Mouse (Mus musculus) adrenal gland, adult 2 months (tissue): Measurements from ENCODE around the gene Nfia. TPM values are rescaled to one million over a fixed set of nuclear protein-coding genes. Genes with fewer than 3 reads are reported as not detected.

Experiments
- DNase-seq: peaks from one replicate; pipeline ENCODE4 v3.0.0; 2021
- polyA plus RNA-seq: library from polyadenylated mRNA; depleted of rRNA; stranded (reverse); fragments of >200 nt; gene quantifications from 2 replicates; pipeline ENCODE4 v1.2.3, GENCODE M21; 2012
- total RNA-seq, 2 experiments: library from RNA; stranded (reverse); gene quantifications; 2 replicates each; pipeline ENCODE4 v1.2.3; 2021

The Nfia gene
- total and polyA plus RNA-seq, 3 experiments: 83.3 to 174 (median 132) TPM

DNA sequence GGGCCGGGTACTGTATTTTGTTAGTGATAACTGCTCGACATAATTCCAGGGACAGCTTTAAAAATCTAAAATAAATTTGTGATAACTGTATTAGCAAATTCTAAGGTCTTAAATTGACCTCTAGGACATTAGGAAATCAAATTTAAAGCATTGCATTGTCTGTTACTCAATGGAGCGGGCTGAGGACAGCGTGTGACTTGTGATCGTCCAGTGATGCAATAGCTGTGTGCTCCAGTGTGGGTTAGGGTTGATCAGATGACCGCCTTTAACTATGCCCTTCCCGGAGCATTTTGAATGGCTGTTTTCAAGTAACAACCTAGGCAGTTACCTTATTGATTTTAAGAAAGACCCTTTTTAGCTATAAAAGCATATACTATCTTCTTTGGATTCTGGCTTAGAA is 42.0 kb downstream of the Nfia start:
- peak; percentile 55 for DNase-seq

DNA sequence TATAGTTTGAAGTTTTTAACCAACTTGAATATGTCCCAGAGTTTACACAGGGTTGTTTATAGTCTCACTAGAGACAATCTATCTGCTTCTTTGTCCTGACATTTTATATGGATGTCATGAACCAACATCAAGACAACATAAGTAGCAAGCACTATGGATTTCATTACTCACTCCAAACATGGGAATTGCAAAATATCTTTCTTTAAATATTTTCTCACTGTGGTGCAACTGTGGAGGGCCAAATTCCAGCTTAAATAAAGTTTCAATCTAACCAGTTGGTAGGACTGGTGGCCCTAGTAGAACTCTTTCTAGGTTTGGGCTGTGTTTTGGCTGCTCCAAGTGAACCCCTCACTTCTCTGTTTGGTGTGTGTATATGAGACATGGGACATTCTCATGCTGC is 43.5 kb downstream of the Nfia start:
- no peak for DNase-seq

DNA sequence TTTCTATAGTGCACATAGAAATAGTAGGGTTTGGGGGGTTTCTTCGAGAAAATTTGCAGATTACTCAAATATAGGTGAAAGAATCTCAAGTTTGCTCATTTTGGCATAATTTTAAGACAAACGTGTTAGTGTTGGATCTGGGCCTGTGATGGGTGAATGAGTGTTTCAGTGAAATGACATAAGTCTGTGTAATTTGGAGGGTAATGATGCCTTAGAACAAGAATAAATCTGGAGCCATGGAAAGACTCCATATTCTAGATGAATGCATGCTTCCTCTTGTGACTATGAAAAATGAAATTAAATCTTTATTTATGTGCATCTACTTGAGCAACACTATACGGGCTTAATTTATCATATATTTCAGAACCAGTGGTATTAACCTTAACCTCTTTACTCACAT is 44.2 kb downstream of the Nfia start:
- no peak for DNase-seq

DNA sequence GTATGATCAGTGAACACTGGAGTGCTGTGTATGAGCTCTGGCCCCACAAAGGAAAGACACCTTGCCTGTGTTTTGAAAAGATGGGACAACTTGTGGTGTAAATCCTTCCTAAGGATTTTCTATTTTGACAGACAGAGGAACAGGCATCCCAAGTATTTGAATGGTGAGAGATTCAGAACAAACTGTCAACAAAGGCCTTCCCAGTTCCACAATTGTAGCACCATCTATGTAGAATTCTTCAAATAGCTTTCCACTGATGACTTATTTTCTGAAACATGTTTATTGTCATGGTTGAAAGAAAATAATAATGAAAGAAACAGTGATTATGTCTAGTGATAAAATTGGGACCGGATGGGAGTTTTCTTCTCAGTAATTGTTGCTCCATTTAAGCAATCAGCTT is 45.2 kb downstream of the Nfia start:
- no peak for DNase-seq

DNA sequence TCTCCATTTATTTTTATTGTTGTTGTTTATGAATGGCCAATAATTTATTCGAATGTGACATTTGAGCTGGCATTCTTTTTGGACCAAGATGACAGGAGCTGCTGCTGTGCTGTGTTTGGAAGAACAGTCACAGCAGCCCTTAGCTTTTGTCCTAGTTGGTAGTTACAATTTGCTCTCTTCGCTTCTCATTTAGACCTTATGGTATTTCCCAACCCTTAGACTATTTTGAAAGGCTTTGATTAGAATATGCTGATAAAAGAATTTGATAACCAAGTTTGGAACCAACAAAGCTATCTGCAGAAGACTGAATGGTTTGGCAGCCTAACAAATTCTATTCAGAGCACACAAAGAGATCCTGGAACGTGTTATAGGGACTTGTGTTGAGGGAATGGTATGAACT is 46.0 kb downstream of the Nfia start:
- no peak for DNase-seq

DNA sequence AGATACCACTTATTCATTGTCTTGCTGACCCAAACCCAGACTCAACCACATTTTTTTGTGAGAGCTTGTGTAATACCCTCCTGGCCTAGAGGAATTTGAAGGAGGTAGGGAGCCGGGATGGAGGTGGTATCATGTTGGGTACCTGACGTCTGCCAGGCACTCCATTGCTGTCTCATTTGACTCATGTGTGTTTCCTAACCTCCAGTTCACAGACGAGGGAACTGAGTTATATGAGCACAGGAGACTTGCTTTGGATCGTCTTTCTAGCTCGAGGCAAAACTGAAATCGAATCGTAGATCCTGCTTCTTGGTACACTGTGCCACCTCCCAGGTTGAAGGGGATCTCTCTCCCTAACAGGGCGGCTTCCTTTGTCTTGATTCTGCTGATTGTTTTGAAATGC is 46.6 kb downstream of the Nfia start:
- DNase-seq: no peak

DNA sequence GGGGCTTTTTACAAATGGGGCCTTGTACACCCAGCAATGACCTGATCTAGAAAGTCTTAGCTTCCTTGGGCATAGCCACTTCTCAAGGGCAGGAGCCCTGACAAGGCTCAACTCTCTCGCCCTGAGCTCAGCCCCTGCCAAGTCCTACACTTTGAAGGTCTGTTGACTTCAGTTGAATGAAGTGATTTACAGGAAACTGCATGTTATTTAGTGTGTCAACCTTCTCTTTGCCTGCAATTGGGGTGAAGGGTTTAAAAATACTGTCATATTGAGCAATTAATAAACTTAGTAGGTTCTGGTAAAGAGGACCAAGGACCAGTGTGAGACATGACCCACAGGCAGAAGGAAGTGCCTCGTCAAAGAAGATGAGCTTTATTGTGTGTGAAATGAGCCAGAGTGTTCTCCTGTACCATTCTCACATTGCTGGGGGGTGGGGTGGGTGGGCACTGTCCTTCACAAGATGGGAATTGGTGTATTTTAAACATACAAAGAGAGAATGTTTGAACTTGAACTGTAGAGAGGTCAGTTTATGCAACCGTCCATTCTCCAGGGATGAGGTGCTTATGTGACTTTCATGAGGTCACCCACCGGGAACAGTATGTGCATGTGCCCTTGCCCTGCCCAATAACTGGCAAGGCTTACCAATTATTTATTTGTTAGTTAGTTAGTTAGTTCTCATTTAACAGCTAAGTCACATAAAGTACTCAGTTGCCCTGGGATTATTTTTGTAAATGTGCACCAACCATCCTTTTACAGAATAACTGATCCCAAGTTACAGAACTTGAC is 48.1 kb downstream of the Nfia start:
- DNase-seq: peak; percentile 57

DNA sequence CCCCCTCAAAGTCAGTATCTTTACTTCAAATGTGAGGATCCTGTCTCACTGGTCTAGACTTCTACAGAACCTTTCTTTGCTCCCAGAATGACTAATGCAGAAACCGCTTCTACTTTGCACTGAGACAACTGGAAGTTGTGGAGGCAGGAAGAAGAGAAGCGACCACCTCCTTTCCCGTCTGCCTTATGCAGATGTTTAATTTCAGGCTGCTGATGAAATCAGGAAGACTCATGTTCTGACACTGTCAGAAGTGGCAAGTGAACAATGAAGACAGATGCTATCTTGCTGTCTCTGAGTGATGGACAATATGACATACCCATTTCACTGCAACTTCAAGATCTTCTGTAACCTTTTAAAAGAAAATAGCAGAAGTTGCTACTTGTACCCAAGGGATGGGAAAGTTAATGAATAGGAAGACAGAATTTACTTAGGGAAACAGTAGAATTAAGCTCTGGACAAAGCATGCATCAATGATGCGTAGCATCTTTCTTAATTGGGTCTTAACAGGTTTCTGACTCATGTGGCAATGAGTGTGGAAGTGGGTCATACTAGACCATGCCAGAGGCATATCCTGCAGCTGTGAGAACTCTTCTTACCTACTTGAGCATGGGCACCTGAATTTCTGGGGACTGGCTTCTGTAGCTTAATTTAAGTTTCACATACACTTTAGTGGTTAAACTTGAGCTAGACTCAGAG is 49.2 kb downstream of the Nfia start:
- DNase-seq: no peak

DNA sequence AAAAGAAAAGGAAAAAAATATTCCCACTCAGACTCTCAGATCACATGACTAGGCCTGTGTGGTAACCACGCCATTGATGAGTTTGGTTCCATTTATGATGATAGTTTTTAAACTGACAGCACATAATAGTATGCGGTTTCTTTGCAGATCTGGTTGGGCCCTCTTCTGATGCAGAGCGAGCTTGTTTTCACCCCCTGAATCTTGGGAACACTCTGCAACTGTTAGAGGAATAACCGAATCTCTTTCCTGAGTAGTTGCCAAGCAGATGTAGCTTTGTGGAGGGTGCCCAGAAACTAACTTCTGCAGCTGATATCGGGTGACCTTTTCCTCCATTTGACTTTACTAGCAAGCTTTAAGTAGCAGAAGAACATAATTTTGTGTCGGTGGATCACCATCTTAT is 51.0 kb downstream of the Nfia start:
- DNase-seq: no peak

DNA sequence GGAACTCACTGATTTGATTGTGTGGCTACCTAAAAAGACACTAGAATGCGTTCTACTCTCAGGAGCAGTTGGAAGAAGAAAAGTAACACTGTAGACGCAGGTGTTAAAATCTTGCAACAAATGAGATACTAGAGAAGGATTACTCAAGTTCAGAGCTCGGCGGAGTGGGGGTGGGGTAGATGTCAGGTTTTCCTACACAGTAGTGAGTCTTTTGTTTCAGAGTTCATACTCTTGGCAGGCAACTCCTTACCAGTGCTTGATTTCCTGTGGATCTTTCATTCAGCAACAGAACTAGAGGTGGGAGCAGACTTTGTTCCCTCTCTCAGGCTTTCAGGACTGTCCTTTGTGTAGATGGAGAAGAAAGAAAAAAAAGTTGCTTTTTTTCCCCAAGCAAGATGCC is 51.9 kb downstream of the Nfia start:
- DNase-seq: no peak

DNA sequence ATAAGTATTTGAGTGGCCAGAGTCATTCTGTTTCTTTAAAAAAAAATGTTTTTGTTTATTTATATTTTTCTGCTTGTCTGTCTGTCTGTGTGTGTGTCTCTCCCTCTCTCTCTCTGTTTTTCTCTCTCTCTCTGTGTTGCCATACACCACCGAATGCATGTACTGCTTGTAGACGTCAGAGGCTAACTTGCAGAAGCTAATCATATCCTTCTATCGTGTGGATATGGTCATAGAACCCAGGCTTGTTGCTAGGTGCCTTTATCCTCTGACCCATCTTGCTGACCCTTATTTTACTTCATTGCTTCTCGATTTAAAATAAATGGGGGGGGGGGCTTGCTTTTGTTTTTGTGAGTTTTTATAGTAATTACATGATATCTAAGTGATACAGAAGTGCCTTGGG is 52.9 kb downstream of the Nfia start:
- no peak for DNase-seq

DNA sequence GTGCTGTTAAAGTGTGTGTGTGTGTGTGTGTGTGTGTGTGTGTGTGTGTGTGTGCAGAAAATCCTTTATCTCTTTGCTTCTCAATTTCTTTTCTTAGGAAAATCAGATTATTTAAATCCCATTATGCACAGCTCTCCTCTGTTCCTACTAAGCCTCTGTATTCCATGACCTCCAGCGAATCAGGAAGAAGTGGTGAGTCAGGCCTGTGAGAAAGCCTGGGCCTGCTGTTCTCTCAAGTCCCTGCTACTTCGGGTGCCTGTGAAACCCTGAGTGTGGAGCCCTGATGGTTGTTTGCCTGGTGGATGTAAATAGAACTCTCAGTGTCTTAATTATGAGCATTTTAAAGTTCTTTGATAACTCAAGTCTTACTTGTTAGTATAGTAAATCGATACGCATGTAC is 53.3 kb downstream of the Nfia start:
- peak; percentile 51 for DNase-seq

DNA sequence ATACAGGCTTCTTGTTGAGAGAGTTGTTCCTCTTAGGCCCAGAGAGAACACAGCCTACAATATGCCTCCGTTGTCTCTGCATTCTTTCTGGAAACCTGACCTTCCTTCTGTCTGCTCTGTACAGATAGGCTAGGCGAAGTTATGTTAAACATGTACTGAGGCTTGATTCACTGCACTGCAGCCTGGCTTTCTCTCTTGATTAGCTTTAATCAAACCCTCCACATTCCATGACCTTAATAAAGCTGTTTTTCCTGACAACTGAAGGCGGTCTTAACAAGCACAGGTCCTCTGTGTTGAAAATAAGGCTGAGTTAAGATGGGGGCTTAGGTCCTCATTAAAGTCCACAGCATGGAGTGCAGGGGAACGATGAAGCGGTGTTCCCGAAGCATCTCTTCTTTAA is 54.6 kb downstream of the Nfia start:
- DNase-seq: no peak

DNA sequence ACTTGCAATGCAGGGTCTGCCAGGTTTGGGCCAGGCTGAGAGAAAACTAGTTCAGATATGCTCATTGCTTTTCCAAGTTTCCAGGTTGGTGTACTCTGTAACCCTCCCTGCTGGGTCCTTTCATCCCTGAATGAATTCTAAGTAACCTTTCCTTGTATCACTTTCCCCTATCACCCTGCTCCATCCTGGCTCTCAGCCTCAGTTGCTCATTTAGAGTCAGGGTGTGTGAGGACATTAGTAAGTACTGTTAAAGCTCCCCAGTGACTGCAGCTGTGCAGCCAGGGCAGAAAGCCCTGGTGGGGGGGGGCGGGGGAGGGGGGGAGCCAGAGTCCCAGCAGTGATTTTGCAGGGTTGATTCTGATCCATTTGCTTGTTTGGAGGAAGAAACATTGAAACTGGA is 56.0 kb downstream of the Nfia start:
- no peak for DNase-seq

DNA sequence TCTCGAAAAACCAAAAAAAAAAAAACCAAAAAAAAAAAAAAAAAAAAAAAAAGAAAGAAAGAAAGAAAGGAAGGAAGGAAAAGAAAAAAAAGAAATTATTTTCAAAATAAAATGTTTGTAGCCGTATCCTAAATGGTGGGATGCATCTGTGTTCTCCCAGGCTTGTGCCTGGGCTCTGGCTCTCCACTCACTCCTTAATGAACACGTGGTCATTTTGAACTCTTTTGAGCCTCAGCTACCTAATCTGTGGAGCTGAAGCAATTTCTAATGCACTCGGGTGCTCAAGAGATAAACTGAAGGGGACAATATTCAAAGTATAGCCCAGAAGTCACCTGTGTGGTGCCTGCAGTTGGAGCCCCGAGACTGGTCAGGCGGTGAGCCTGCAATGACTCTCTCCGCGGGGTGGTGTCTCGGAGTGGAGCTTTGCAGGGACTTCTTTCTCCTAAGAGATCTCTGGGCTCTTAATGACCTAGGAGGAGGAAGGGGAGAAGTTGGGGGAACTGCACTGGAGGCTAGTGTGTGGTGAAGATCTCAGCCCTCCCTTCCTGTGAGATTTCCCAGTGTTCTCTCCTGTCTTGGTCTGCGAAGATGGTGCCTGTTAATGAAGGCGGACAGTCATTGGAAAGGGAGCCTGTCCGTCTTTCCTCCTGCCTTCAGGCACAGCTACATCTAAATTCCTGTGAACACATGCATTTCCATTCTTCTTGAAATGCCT is 57.0 kb downstream of the Nfia start:
- DNase-seq: no peak

DNA sequence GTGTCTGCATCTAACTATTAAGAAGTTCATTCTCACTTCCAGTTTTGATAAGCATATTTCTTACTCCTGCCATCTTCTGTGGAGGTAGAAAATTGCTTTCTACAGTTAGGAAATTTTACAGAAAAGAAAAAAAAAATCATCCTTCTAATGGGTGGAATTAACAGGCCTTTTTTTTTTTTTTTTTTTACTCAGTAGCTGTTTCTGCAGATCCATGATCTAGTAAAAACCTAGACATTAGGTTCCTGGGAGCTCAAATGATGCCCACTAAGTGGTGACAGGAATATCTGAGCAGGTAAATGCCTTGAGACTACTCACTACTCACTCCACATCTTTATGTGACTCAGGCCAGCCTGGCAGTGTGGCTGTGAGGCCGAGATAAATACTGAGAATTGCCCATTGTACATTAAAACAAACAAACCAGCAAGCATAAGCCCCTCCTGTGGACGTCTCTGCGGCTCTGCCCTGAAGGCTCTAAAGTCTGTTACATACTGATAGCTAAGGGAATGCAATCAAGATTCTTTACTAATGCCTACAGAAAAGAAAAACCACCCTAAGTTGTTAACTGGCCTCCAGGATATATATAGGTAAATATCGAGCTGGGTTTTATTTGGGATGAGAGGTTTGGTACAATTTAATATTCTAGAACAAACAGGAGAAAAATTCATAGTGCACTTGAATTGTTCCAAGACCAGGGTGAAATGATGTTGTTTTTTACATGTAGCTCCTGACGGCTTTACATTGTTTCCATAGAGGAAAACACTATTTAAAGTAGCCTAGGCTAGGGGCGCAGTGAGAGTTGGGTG is 57.7 kb downstream of the Nfia start:
- DNase-seq: no peak

DNA sequence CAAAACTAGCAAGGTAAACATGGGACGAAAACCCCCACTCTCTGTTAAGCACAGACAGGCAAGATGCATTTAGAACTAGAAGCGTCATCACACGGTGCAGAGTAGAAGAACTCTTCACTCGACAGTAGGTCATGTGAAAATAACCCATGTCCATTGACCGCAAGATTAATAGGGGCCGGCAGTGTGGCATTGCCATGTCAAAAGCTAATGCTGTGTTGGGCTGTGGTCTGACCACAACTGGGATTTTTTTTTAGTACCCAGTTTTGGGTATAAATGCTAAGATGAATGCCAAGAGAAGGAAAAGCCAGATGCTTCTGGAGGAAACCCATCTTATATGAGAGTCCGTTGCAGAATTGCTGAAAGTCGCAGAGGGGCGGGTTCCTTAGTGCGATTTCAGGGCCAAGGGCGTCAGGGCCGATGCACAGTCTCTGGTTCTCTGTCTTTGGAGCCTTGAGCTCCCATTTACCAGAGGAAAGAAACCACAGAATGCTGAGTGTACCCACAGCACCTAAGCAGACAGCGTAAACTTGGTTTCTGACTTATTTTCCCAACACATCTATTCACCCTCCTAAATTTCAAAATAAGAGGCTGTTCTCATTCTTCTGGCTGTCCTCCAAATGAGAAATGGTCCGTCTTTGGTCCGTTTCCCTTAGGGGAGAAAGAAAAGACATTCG is 58.5 kb downstream of the Nfia start:
- DNase-seq: no peak

DNA sequence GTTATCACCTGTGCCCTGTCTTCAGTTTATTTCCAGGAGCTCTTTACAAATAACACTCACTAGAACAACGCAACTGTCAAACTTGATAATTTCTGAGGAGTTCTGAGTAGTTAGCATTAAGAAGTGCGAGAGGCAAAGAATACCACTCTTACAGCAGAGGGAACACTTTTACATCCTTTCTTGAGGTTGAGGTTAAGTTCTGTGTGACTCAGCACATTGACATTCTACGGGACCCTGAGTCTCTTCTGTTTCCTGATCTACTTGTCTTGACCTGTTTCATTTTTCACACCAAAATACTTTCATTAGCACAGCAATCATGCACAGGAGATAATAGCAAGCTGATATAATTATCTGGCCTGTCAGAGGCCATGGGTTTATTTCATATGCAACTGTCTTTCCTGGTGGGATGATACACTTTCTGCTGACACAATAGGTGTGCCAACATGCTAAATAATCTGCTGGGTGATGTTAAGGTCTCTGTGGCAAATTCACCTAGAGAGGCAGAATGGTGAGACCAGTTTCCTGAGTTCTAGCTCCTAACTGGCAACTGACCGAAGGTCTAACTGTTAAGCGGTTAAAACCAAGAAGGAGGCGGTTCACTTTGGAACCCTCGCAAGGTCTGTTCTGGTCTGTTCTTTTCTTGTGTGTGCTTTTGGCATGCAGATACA is 59.2 kb downstream of the Nfia start:
- no peak for DNase-seq

DNA sequence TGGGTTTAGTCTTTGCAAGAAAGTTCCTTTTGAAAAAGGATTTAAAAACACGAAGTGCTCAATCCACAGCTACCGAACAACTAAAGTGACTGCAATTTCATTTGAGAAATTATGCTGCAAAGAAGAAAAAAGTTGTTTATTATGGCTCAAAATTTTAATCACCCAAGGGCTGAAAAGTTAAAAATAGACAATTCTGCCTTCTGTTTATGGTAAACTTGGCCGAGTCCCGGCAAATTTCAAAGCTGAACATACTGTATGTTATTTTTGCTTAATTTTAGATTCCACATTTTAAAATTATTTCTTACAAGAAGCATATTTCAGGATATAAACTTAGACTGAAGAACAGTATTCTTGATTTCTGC is 59.7 kb downstream of the Nfia start:
- no peak for DNase-seq

DNA sequence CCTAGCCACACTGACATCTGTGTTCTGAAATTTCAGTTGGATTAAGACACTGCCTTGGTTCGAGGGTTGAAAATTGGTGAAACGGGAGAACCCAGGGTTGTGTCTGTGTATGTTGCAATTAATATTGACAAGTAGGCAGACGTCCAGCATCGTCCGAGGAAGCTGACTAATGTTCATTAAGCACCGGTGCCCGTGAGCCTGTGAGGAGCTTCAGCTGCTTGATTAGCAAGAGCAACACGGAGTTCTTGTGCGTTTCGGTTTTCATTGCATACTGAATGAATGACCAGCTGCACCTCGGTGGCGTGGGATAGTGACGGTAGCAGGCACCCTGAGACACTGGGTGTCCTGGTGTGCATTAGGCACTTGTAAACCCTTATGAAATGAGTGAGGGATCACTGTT is 64.3 kb downstream of the Nfia start:
- peak; percentile 43 for DNase-seq

DNA sequence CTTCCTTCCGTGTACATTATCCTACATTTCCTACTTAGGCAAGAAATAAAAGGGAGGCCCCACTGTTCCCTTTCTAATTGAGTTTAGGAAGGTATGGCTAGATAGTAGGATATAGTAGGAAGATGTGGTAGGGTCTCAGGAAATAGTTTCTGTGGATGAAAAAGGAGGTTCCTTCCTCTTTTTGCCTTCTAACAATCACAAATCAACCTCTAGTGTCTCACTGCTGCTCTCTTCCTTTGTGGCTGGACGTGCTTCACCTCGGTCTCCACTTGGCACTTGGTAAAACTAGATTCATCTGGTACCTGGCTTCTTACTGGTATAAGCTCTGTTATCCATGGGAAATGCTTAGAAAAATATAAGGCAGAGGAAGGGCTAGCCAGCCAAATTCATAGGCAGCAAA is 65.2 kb downstream of the Nfia start:
- no peak for DNase-seq
